Mouse (Mus musculus) gastrocnemius, postnatal 14 days (tissue): ENCODE results near the gene Napb. TPM values are rescaled to one million over a fixed set of nuclear protein-coding genes. Genes with fewer than 3 reads are reported as not detected.
A peak's percentile ranks its signal among the peaks of the same experiment; 100 is the strongest.

Experiments used
- DNase-seq: peaks from one replicate; pipeline ENCODE4 v3.0.0; 2021; ENCODE audit warnings: mixed read lengths
- intact Hi-C: fragments of 180-260 bp; cut with DNase I; formaldehyde crosslinking; loops from one replicate; pipeline ENCODE4 v1.15.1; 2025; ENCODE audit warnings: low total_unique reads
- total RNA-seq, 2 experiments: library from RNA; stranded (reverse); gene quantifications; 2 replicates each; pipeline ENCODE4 v1.2.3; 2021

Napb gene
- total RNA-seq, 2 experiments from 2014 or later = 3.3 to 4.1 TPM

DNA sequence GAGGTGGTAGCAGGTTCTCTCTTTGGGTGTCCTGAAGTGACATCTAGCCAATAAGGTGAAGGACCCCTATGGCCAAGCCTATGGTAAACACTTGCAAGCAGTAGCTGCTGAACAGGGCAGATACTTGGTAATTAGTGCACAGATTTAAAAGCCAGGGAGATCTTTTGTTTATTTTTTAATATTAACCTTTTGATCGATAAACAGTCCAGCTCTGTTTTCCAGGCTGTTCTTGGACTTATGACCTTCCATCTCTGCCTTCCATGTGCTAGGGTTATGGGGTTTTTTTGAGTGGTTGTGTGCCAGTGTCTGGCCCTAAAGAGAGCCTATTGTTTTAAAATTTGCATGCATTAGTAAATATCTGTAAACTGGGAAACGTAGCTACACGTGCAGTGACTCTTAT, 42.0 kb downstream of the Napb start:
- intact Hi-C loops = no loop called here
- DNase-seq = no peak

DNA sequence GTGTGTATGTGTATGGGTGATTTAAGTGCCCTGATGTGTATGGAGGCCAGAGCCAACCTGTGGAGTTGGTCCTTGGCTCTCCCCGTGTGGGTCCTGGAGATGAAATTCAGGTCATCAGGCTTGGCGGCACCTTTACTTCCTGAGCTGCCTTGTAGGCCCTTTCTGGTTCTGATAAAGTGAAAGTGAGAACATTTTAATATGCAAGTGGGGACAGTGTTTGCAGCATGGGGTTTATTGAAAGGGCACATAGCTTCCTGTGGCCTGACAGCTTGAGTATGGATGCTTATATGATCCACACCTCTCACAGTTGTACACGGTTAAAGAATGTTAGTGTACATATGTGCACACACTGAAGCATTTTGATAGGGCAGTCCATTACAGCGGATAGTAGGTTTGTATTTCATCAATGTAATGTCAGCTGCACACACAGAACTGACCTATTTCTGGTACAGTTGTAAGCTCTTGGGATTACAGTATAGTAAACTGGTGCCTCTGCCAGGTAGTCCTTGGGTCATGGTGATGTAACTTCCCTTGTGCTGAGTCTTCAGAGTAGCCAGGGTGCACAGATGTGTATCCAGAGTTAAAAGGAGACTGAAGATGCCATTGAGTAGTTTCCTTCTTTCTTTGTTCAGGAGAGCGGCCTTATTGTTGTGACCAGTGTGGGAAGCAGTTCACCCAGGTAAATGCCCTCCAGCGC, 42.7 kb downstream of the Napb start:
- no peak for DNase-seq
- intact Hi-C loops = no loop called here

DNA sequence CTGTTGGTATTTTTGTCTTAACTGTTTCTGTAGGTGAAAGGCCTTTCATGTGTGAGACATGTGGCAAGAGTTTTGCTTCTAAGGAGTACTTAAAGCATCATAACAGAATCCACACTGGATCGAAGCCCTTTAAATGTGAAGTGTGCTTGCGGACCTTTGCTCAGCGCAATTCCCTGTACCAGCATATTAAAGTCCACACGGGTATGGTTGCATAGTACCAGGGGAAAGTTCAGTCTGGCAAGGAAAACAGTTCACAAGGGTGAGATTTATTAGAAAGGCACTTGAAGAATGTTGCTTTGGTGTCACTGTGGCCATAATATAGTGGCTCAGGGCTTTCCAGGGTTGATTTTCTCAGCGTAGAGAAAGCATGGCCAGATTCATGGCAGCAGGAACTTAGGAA, 44.3 kb downstream of the Napb start:
- intact Hi-C loops = no loop called here
- no peak for DNase-seq

DNA sequence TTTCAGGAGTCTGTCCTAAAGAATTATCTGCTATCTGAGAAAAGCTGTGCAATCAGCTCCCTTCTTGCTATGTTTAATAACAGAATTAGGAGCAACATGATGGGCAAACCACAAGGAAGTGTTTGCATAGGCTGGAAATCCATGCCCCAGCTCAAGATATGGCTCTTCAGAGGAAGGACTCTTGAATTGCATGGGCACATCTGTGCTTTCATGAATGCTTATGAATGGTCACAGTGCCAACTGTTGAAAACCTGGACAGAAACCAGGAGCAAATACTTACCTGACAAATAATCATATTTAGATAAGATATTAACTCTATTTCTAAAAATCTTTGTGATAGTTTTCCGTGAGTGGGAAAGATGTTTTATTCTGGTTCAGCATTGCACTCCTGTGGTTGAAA, 45.4 kb downstream of the Napb start:
- DNase-seq = no peak
- intact Hi-C loops = no loop called here

DNA sequence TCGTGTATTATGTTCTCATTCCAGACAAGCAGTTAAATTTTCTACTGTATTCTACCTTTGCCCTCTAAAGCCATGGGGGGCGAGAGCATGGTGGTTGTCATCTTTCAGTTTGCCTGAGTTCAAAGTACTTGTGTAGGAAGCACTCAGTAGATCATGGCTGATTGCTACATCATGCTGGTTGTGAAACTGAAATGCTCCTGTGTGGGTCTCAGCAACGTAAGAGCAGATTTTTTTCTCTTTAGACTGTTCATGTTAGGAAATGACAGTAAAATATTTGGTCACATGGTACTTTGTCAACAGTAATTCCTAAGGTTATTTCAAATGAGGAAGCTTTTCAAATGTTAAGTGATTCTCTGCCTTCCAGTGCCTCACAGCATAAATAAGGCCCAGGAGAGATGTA, 46.6 kb downstream of the Napb start:
- DNase-seq = no peak
- intact Hi-C loops = no loop called here

DNA sequence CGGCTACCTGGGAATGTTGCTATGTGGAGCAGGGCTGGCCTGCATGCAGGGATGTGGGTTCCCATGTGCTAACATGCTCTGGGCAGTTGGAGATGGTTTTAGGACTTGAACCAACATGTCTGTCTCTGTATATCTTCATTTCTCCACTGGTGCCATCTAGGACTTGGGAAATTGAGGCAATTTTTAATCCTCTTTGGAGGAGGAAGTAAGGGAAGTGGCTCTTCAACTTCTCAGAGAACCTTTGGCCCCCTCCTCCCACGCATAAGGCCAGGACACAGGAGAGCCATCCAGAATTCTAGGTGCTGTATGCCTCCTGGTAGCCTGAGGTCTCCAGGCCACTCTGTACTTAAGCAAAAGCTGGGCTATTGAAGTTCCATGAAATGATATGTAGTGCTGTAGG, 47.3 kb downstream of the Napb start:
- intact Hi-C loops = no loop called here
- no peak for DNase-seq

DNA sequence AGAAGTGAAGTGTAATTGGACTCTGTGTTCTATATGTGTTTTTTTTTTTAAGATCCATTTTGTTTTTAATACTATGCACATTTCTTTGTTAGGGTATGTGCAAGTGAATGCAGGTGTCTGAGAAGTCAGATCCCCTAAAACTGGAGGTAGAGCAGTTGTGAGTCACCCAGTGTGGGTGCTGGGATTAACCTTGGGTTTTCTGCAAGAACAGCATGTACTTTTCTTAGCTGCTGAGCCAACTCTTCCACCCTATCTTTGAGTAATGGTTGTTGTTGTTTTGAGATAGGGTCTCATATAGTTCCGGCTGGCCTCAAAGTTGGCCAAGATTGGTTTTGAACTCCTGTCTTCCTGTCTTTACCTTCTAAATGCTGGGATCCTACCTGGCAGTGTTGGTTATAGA, 49.2 kb downstream of the Napb start:
- DNase-seq = no peak
- intact Hi-C loops = no loop called here

DNA sequence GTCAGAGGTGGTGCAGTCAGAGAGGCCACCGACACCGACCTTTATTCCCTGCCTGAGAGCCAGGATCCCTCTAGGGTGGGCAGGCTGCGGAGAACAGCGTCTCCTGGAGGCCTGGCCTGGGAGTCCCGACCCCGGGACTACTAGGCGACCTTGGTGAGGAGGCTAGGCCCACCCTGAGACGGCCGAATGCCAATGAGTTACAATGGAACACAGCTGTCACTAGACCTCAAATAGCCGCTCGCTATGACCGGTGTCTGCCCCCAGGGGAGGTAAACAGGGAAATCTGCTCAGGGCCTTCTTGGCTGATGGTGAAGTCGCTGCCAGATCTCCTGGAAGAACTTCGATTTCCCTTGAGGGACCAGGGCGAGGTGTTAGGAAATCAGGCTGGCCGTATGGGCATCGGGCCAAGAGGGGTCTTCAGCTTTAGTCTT, 50.8 kb downstream of the Napb start:
- intact Hi-C loops = no loop called here
- peak; percentile 55 for DNase-seq

DNA sequence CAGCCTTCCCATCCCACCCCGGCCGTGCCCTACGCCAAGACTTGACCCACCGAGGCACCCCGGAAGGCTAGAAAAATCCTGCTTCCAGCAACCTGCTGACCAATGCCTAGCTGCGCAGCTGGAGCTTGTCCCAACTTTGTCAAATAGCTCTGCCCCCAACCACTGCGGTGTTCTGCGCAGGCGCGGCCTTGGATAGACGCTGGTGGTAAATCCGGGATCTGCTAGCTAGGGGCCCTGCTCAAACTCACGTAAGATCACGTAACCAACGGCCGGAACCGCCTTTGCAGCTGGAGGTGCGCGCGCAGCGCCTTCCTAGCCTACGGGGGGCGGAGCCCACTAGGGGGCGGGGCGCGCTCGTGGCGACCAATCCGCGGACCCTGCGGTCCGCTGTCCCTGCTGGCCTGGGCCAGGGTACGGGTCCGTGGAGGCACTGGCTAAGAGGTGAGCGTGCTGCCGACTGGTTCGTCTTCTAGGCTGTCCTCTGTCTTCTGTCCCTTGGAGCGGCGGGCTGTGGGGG, 51.4 kb downstream of the Napb start, which contains the start of gene Gzf1:
Gzf1 (plus strand) TSS at position 249 of the 517 bp plus-strand sequence.
- peak; percentile 100 for DNase-seq
- intact Hi-C loops = no loop called here

DNA sequence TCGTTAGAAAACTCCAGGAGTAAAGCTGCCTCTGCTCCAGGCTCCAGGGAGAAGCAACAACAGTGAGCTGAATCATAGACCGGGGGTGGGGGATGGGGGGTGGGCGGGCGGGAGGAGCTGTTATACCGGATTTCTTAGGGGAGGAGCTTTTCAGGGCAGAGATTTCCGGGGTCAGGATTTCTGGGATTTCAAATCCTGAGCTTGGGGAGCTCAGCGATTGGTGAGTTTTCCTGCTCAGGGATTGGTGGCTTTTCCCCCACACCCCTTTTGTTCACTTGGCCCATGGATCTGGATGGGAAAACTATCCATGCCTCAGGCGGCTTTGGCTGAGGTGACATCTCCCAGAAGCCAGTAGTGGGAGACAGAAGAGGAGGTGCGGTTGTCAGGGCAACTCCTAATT, 52.9 kb downstream of the Napb start:
- DNase-seq = peak; percentile 55
- intact Hi-C loops = no loop called here

DNA sequence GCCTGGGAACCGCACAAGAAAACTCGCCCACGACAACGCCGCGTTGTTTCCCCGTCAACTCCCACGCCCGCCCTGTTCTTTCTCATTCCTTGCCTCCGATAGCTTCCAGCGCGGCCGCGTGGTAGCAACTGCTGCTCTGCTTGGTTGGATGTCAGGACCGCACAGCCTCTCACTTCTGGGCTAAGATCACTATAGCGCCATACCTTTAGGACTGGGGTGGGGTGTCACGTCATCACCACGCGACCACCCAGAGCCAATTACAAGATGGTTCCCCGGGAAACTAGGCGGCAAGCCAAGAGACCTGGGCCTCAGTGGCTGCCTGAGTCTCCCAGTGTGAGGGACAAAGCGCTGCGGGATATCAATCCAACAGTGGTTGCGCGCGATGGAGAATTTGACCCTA, 54.5 kb downstream of the Napb start:
- intact Hi-C loops = no loop called here
- peak; percentile 46 for DNase-seq

DNA sequence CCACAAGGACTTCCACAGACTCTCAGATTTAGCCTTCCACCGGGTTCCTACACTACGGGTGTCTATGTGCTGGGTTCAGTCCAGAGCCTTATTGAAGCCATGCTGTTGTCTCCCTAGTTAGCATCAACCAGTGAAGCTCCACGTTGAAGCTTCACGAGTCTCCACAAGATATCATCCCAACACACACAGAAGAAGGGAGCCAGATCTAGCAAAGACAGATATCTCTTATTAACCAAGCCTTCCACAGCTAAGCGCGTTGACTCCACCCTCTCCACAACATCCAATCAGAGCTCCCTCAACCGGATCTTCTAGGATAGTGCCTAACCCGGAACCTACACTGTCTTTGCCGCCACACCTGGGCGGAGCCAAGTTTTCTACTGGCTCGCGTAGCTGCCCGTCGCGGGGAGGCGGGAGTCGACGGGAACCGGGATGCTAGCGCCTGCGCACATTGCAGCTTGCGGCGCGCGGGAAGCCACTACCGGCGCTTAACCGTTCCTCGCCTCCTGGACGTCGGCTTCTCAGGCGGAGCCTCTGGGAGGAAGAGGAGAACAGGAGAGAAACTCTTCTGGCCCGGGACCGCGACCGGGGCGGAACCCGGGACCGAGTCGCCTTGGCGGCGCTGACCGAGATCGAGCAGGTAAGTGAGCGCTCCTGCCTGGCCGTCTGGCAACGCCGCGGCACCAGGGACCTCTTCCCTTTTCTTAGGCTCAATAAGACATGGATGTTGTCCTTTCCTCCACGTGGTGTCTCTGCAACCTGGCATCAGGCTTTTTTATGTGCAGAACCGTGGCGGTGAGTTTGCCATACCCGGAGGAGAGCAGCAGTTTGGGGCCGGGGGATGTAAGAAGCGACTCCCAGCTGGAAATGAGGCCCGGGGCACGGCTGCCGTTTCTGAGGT, 59.8 kb downstream of the Napb start, which contains the start of gene Nxt1:
Nxt1 (plus strand) TSS at position 403 of the 898 bp plus-strand sequence.
- peak; percentile 98 for DNase-seq

DNA sequence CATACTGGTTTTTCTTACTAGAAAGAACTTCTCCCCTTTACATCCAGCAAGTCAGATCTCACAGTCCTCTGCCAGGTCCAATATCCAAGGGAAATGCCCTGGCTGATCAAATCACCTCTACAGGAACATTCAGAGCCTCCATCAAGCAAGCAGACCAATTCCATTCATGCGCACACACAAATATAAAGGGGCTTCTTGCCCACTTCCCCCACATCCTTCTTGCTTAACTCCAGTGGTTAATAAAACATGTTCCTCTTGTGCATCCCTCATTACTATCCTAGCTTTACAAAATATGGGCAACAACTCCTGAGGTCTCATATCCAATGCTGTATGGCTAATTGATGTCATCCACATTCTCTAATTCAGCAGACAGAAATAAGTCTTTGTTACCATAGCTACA, 68.8 kb downstream of the Napb start:
- intact Hi-C loops = no loop called here
- DNase-seq = no peak

More for the DNA sequence above, 59.8 kb downstream of the Napb start, which contains the start of gene Nxt1:
- intact Hi-C loops = no loop called here

DNA sequence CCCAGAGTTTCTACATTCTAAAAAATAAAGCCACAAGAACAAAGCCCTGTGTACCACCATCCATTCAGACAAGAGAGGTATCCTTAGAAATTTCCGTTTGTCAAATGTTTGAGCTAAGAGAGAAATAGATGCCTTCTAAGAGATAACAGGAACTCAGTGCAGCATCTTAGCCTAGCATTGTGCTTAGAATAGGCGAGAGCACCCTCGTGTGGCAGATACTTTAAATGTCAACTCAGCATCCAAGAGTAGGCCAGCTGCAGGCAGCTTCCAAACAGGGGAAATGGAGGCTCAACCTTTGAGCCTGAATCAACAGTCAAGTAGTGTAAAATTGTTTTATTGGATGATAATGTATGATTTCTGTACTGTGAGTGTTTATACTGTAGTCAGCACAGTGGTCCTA, 77.3 kb downstream of the Napb start:
- peak; percentile 58 for DNase-seq
- intact Hi-C loops = loop anchor here (10.0 kb wide), 2 partner anchors 250 to 530 kb away; partner anchors contain the start of gene Thbd

DNA sequence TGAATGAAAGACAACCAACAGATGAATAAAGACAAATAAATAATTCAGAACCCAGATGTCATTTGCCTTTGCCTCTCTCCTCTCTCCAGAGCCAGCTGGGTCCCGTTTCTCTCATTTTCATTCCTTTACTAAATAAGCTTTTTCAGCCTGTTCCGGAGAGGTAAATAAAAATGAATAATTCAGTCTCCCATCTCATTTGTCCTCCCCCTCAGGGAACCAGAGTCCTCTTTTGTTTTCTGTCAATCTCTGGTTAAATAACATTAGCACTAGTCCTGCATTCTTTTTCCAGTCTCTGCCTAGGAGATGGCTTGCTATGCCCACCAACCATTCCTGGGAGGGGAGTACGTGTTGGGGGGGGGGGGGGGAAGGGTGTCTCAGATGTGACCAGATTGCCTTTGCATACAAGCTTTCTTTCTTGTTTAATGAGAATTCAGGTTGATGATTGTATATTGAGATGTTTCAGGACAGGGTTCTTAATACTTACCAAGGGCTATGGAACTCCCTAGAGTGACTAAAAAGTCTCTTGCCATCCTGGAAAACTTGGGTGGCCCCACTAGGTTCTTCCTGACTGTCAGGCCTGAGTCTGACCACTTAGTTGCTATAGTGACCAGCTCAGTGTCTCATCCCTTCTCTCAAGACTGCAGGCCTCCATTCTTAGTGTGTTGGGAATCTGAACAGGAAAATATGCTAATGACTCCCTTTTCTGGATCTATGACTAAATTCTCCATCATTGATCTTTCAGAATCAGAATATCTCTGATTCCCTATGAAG, 81.5 kb downstream of the Napb start:
- intact Hi-C loops = loop anchor here (10.0 kb wide), 2 partner anchors 246 to 526 kb away; partner anchors contain the start of gene Thbd

DNA sequence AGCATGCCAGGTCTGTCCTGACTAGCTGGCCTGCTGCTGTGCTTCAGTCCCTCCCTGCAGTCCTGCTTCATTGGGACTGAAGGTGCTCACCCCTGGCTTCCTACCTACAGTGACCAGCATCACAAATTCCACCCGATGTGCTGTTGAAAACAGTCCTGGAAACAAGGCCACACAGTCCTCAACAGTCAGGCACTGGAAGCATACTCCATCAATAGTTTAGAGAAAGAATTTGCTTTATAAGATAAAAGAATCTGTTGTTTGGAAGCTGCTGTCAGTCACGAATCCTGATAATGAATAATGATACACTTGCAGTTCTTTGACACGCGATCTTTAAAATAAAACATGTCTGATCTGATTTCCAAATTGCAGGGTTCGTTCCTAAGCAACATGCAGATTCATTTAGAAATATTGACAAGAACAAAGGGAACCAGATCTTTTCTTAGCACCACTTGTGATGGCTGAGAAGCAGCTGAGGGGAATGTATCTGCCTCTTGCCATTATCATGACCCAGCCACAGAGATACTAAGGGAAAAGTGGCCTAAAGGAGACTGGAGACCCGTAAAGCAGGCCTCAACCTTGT, 87.8 kb downstream of the Napb start:
- intact Hi-C loops = no loop called here
- DNase-seq = no peak

More for the DNA sequence above, 81.5 kb downstream of the Napb start:
- DNase-seq = no peak
